Mouse (Mus musculus) embryonic fibroblast, embryonic 13.5 days (primary cell): Measurements from ENCODE around the gene Atg4a-ps. TPM values are rescaled to one million over a fixed set of nuclear protein-coding genes. Genes with fewer than 3 reads are reported as not detected.

ENCODE experiments used
- H3K27ac ChIP-seq: 2 replicates; pipeline ENCODE4 v1.5.1; 2012; ENCODE audit warnings: low read length, control low read depth, inconsistent platforms; ENCODE audit not compliant: insufficient read depth
- H3K4me1 ChIP-seq: 2 replicates; pipeline ENCODE4 v1.6.1; 2011; ENCODE audit warnings: low read length; ENCODE audit not compliant: control insufficient read depth, insufficient read depth
- H3K4me3 ChIP-seq: 2 replicates; pipeline ENCODE4 v1.5.1; 2011; ENCODE audit warnings: mild to moderate bottlenecking, control low read depth, low read length; ENCODE audit not compliant: insufficient read depth
- CTCF ChIP-seq: IDR thresholded peaks from 2 replicates; pipeline ENCODE4 v1.5.1; 2011; ENCODE audit warnings: mild to moderate bottlenecking, control low read depth, low read length, moderate library complexity, borderline replicate concordance; ENCODE audit not compliant: insufficient read depth
- POLR2A ChIP-seq: IDR thresholded peaks from 2 replicates; pipeline ENCODE4 v1.6.1; 2011; ENCODE audit warnings: low read depth, mild to moderate bottlenecking, control low read depth, low read length, moderate library complexity
- polyA plus RNA-seq: library from polyadenylated mRNA; stranded (reverse); fragments of >200 nt; gene quantifications from 2 replicates; pipeline ENCODE4 v1.2.4, GENCODE M21; 2011; ENCODE audit warnings: low read depth; ENCODE audit not compliant: missing spikeins, insufficient read length

The Atg4a-ps gene
- polyA plus RNA-seq, 1 experiment: 4.0 TPM

DNA sequence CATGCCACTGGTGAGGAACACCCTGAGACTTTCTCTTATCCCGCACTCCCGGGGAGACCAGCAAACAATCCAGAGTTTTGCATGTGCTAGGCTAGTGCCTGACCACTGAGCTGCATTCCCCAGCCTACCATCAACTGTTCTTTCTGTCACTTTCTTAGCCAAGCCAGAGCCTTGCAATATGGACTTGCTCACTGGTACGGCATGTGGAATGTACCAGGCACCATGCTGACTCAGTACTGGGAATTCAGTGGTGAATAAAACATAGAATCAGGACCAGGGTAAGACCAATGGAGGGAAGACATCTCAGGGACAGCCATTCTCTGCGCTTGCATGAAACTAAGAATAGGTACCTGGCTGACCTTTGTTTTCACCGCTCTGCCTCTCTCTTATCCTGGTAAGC, 35.6 kb downstream of the Atg4a-ps start:
- no peak overlapping the region for H3K4me3 ChIP-seq
- H3K4me1 ChIP-seq: peaks cover 8% of the 10 kb centered on the region; the same call in 1 of the 2 replicates
- TF ChIP-seq POLR2A: no peak
- TF ChIP-seq CTCF: no peak
- no peak overlapping the region for H3K27ac ChIP-seq

DNA sequence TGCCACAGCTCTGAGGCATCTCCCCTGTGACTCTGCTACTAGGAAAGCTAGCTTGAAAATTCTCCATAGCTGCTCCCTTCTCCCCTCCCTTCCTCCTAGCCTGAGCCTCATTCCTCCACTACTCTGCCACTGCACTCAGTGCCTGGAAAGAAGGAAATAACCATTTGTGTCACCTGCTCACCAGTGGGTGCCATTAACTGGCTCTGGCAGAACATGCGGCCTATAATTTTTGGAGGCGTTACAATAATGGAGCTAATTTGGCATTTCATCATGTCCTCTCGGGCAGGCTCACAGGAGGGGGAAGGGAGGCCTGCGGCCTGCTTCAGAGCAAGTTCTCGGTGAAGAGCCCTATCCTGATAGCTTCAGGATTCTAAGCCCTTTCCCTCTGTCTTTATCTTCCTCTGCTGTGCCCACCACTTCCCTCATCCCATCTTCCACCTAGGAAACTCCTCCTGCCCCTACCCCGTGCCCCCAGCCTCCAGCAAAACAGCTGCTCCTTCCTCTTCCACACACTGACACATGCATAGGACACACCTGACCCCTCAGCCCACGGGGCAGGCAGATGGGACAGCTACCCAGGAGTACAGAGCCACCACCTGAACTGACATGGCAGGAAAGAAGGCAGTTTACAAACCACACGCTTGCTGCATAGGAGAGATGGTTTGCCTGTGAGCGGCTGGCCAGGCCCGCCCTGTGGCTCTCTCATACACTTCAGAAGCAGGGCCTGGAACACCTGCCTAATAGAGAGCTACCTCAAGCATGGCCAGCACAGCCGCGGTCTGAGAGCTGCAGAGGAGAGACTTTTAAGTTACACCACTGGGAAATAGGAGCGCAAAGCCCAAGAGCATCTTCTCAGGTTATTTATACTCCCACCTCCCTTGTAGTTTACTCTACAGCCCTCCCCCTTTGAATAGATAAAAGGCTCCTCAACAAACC, 38.9 kb downstream of the Atg4a-ps start:
- TF ChIP-seq CTCF: no peak
- no peak for TF ChIP-seq POLR2A
- Histone ChIP-seq H3K27ac (no peak overlapping the region), H3K4me3 (no peak overlapping the region), H3K4me1 (peaks cover 5% of the 10 kb centered on the region; the same call in 1 of the 2 replicates)

DNA sequence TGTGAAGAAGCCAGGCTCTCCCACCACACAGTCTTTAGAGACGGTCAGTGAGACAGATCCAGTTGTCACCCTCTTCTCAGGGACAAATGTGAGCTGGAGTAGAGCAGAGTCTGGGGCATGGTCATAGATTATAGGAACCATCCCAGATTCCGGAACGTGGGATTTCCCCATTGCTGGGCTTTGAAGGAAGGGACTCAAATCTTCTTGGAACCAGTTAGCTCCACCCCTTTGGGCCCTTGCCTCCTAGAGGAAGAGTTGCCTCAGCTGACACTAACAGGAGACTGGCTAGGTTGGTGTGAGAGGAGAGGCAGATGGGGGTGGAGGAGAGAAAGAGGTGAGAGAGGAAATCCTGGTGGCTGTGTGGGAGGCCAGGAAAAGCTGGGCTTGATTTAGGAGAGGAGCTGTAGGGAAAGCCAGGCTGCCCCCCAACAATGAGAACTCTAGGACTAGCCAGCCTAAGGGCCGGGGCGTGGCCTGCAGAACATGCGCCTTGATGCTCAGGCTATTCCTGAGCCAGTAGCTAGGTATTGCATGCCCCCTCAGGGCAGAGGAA, 39.7 kb downstream of the Atg4a-ps start:
- no peak overlapping the region for H3K4me3 ChIP-seq
- H3K4me1 ChIP-seq: peaks cover 7% of the 10 kb centered on the region; the same call in 1 of the 2 replicates
- H3K27ac ChIP-seq: no peak overlapping the region
- TF ChIP-seq CTCF (no peak), POLR2A (no peak)

DNA sequence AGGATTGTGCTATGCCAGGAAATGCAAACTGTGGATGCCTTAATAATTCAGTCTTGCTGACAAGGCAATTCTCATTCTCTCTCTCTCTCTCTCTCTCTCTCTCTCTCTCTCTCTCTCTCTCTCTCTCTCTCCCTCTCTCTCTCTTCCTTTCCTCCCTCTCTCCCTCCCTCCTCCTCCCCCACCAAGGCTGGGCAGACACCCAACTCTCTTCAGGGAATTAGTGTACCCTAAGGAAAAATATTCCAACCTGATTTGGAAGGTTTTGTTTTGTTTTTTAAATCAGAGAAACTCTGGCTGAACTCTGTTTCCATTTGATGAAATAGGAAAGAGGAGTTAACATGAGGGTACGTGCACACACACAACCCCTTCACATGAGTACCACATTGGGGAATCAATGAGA, 44.3 kb downstream of the Atg4a-ps start:
- H3K4me1 ChIP-seq: peaks cover 7% of the 10 kb centered on the region
- peak overlapping the region; percentile 23 for H3K27ac ChIP-seq
- H3K4me3 ChIP-seq: no peak overlapping the region
- TF ChIP-seq CTCF (no peak), POLR2A (no peak)

DNA sequence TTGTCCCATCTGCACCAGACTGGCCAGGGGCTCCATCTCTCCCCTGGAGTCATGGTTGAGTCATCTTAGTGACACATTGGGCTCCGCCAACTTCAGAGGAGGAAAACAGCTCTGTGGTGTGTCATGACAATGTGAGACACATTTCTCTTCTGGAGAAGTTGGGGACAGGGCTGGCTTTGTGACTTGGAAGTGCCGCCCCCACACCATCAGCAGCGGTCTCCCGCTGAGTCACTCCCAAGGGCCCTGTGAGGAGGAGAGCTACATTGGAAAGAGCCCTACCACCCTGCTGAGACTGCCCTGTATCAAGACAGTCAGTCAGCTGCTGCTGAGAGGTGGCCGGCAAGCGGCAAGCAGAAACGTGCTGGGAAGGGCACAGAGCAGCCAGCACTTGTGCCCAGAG, 44.9 kb downstream of the Atg4a-ps start:
- Histone ChIP-seq H3K4me3 (no peak overlapping the region), H3K27ac (peak overlapping the region; percentile 3; the same call in 1 of the 2 replicates), H3K4me1 (peaks cover 7% of the 10 kb centered on the region)
- TF ChIP-seq POLR2A (no peak), CTCF (no peak)

DNA sequence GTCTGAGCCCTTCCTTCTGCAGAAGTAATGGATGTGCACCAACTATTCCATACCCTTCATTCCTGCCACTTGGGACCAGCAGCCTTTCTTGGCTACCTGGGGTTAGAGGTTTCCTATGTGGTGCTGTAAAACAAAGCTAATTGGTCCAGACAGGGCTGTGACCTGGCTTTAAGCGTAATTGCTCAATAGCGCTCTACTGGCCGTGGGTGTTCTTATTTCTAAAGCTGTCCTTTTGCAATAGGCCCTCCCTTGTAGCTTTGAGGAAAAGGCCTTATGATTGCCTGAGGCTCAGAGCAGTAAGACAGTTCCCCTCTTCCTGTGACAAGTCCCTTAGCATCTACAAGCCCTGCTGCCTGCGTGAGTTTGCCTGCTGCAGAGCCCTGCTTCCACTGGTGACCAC, 48.3 kb downstream of the Atg4a-ps start:
- Histone ChIP-seq H3K4me1 (peaks cover 15% of the 10 kb centered on the region), H3K27ac (no peak overlapping the region), H3K4me3 (no peak overlapping the region)
- TF ChIP-seq CTCF (no peak), POLR2A (no peak)

DNA sequence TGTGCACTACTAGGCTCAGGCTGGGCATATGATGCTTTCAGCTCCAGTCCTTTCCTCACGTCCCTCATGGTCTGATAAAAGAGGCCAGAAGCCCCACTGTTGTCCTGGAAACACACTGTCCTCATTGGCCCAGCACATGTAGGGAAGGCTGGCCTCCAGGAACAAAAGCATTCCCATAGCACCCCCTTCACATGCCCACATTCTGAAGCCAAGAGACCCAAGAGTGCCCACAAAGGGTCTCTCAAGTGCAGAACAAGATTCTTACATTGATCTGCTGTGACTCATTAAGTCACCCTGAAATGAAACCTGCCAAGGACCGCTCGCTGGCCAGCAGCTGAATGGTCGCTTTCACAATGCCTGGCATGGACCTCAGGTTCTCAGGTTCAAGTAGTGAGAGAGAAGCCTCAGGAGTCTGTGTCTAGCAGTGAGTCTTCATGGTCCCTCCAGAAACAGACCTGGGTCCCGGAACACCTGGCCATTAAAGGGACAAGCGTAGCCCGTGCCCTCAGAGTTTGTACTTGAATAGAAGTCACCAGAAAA, 50.5 kb downstream of the Atg4a-ps start:
- Histone ChIP-seq H3K27ac (no peak overlapping the region), H3K4me1 (peaks cover 8% of the 10 kb centered on the region), H3K4me3 (no peak overlapping the region)
- no peak for TF ChIP-seq POLR2A
- TF ChIP-seq CTCF: no peak

Other genes with a start within 250 kb of the Atg4a-ps start
- 0.32 TPM in 1 of 2 replicates, not detected in the other for gene Syt6, start 70.8 kb downstream of the Atg4a-ps start, polyA plus RNA-seq
- 29.8 and 60.5 TPM in 2 replicates for gene Olfml3, start 91.9 kb upstream of the Atg4a-ps start, polyA plus RNA-seq
- gene Gm10964, start 93.3 kb upstream of the Atg4a-ps start, polyA plus RNA-seq: not detected in 2 replicates
- gene Hipk1, start 145.5 kb upstream of the Atg4a-ps start, polyA plus RNA-seq: 53.1 and 56.2 TPM in 2 replicates
- gene Dclre1b, start 163.4 kb upstream of the Atg4a-ps start, polyA plus RNA-seq: 8.0 and 10.1 TPM in 2 replicates
- 15.4 and 16.4 TPM in 2 replicates for gene Ap4b1, start 163.5 kb upstream of the Atg4a-ps start, polyA plus RNA-seq
- gene Gm43064, start 163.5 kb upstream of the Atg4a-ps start, polyA plus RNA-seq: not detected in 2 replicates
- not detected in 2 replicates for gene Bcl2l15, start 186.5 kb upstream of the Atg4a-ps start, polyA plus RNA-seq
- gene Ptpn22, start 213.7 kb upstream of the Atg4a-ps start, polyA plus RNA-seq: 0.28 and 0.62 TPM in 2 replicates